Mouse (Mus musculus) stomach, embryonic 14.5 days (tissue): Measurements from ENCODE around the gene Hipk2. TPM values are rescaled to one million over a fixed set of nuclear protein-coding genes. Genes with fewer than 3 reads are reported as not detected.

Experiments used
- ATAC-seq: fragments of 200-750 bp; cut with Nextera tagmentation; 2 replicates; pipeline ENCODE4 v1.8.0; 2017; ENCODE audit warnings: low read depth, moderate TSS enrichment; ENCODE audit not compliant: insufficient number of reproducible peaks, insufficient read depth, low FRiP score
- H3K27ac ChIP-seq: fragments of 300-500 bp; sonication (generic); 2 replicates; pipeline ENCODE4 v1.5.1; 2014; ENCODE audit warnings: mild to moderate bottlenecking, low read length, moderate library complexity, mixed read lengths
- H3K27me3 ChIP-seq: fragments of 300-500 bp; sonication (generic); 2 replicates; pipeline ENCODE4 v1.6.1; 2014; ENCODE audit warnings: low read length, control low read depth, mixed read lengths; ENCODE audit not compliant: control insufficient read depth, insufficient read depth
- H3K36me3 ChIP-seq: fragments of 300-500 bp; sonication (generic); 2 replicates; pipeline ENCODE4 v1.6.1; 2014; ENCODE audit warnings: mild to moderate bottlenecking, control low read depth, low read length, moderate library complexity, mixed read lengths; ENCODE audit not compliant: control insufficient read depth, insufficient read depth
- H3K4me1 ChIP-seq: fragments of 300-500 bp; sonication (generic); 2 replicates; pipeline ENCODE4 v1.6.1; 2014; ENCODE audit warnings: low read length, control low read depth, mixed read lengths; ENCODE audit not compliant: control insufficient read depth, insufficient read depth
- H3K4me2 ChIP-seq: fragments of 300-500 bp; sonication (generic); replicated peaks from 2 replicates; pipeline ENCODE4 v1.6.1; 2014; ENCODE audit warnings: low read depth, low read length, control low read depth
- H3K4me3 ChIP-seq: fragments of 300-500 bp; sonication (generic); 2 replicates; pipeline ENCODE4 v1.5.1; 2014; ENCODE audit warnings: low read depth, low read length, control low read depth
- H3K9ac ChIP-seq: fragments of 300-500 bp; sonication (generic); replicated peaks from 2 replicates; pipeline ENCODE4 v1.6.1; 2014; ENCODE audit warnings: low read depth, mild to moderate bottlenecking, control low read depth, low read length, moderate library complexity, mixed read lengths
- H3K9me3 ChIP-seq: fragments of 300-500 bp; sonication (generic); 2 replicates; pipeline ENCODE4 v1.6.1; 2016; ENCODE audit warnings: low read depth, low read length, control low read depth; ENCODE audit not compliant: control insufficient read depth
- WGBS: fragments of 180-500 bp; shearing (Covaris S2); extraction: QIAGEN DNeasy Blood & Tissue Kit; methylation state at CpG from one replicate; pipeline ENCODE4 v1.1.7; 2014; 5-methylcytosine and 5-hydroxymethylcytosine counted together
- polyA plus RNA-seq: library from polyadenylated mRNA; unstranded; fragments of >200 nt; fragmentation: Nextera tagmentation; extraction: Ambion mirVana; gene quantifications from 2 replicates; pipeline ENCODE4 v1.2.1, GENCODE M21; 2014

Hipk2 gene
- polyA plus RNA-seq, result 31.8 and 34.3 TPM in 2 replicates

DNA sequence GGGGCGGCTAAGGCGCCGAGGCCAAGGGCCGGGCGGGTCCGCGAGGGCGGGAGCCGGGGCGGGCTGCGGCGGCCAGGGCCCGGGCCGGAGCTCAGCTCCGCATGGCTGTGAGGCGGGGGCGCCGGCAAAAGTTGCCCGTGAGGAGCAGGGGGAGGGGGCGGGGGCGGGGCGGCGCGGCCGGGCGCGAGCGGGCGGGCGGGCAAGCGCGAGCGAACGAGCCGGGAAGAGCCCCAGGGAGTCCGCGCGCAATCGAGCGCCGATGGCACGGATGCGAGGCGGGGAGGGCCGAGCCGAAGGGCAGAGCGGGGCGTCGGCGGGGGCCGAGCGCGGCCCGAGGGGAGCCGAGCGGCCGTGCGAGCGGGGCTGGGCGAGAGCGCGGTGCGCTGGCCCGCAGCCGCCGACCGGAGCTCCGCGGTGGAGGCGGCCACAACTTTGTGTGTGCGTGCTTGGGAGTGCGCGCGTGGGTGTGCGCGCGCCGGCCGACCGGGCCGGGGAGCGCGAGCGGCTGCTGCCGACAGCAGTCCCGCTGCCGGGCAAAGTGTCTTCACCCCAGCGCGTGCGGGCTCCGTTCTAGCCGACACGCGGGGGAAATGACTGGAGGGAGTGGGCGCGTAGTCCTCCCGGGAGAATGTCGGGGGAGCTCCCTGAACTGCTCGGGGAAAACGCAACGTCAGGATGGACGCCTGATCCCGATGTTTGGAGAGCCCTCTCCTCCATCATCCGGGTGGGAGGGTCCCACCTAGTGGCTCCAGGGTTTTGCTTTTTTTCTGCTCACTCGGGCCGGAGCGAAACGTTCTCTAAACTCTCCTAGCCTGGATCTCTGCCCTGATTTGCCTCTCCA is at the start of gene Hipk2:
Gene Hipk2 (minus strand): TSS at position 95 of the 841 bp plus-strand sequence.
- peak within 1 kb of the TSS; percentile 88 for H3K27ac ChIP-seq
- H3K9me3 ChIP-seq, result no peaks in the 10 kb centered on the region
- peak within 1 kb of the TSS; percentile 78 for H3K4me2 ChIP-seq
- H3K27me3 ChIP-seq, result no peaks in the 10 kb centered on the region
- H3K4me1 ChIP-seq, result peaks cover 28% of the 10 kb centered on the region
- no peaks in the 10 kb centered on the region; the same call in 1 of the 2 replicates for H3K36me3 ChIP-seq
- ATAC-seq, result peak; percentile 91
- peak within 1 kb of the TSS; percentile 67 for H3K4me3 ChIP-seq
- peak within 1 kb of the TSS; percentile 88 for H3K9ac ChIP-seq
- under 1% methylated on average over 81 of the region's 108 CpGs for WGBS

DNA sequence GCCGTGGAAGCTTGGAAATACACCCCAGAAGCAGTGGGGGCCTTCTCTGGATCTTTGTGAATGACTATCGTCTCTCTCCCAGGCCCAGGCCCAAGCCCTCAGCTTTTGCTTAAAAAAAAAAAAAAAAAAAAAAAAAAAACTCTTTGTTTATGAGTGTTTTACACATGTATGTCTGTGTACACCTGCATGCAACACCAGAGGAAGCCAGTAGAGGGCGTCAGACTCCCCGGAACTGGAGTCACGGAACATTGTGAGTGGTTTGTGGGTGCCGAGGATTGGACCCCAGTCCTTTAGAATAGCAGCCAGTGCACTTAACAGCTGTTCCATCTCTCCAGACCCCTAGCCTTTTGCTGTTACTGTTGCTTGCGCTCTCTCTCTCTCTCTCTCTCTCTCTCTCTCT is 49.8 kb upstream of the Hipk2 start:
- Histone ChIP-seq H3K4me1 (no peaks in the 10 kb centered on the region), H3K27me3 (no peaks in the 10 kb centered on the region), H3K9ac (no peak overlapping the region), H3K36me3 (no peaks in the 10 kb centered on the region), H3K4me3 (no peak overlapping the region), H3K27ac (no peak overlapping the region), H3K9me3 (no peaks in the 10 kb centered on the region), H3K4me2 (peak overlapping the region; percentile 13; the same call in 1 of the 2 replicates)
- no peak for ATAC-seq
- 72% methylated on average over 7 of the region's 7 CpGs for WGBS

DNA sequence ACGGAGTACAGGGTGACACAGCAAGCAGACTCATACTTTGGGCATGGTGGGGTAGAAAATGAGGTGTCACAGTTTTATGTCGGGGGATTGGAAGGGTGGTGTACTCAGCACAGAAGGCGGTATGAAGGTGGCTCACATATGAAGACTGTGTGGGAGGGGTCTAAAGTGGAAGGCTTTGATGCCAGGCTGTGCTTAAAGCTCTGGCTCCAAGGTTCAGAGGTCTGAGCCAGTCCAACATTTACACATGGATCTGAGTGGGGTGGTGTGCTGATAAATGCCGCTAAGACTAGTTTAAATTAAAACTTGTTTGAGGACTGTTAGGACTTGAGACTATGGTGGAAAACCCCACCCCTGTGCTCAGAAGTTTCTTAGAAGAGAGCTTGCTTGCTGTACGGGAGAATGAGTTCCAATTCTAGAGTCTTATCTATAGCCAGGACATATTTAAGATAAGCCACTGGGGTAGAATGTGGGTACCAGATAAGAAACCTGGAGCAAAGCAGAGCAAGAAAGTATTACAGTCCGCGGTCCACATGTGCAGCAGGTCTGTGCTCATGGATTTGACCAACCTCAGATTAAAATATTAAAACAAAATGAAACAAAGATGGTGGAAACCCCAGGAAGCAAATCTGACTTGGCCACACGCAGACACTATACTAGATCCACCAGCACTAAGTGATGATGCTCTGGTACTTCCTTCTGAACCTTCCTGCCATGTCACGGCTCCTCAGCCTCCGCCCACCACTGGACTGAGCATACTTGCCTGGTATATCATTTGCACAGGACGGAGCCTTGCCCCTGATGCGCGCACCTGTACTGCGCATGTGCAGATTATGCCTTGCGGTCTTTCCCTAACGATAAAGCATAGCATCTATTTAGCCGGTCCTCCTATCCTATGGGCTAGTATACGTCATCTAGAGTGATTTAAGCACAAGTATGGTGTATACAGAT is 48.2 kb upstream of the Hipk2 start:
- 79% methylated on average over 18 of the region's 18 CpGs for WGBS

DNA sequence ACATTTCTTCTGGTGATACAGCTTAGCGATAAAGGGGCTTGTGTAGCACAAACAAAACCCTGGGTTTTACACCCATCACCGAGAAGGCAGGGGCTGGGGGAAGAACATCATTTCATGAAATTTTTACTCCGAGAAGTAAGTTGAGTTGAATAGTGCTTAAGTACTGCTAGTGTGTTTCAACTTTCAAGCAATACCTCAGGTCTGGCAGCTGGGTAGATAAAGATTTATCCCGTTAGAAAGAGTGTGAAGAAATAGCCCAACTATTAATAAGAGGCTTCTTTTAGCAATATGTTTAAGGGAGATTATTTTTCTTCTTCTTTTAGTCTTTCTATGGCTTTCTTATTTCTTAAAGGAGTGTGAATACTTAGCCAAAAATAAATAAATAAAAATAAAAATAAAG is 47.5 kb upstream of the Hipk2 start:
- WGBS, result 78% methylated on average over 4 of the region's 4 CpGs
- ATAC-seq, result no peak
- no peak overlapping the region for H3K9ac ChIP-seq

More for the DNA sequence above, 48.2 kb upstream of the Hipk2 start:
- peak; percentile 75 for ATAC-seq
- H3K36me3 ChIP-seq, result no peaks in the 10 kb centered on the region
- H3K27me3 ChIP-seq, result no peaks in the 10 kb centered on the region
- no peaks in the 10 kb centered on the region for H3K9me3 ChIP-seq
- H3K4me3 ChIP-seq, result no peak overlapping the region
- H3K27ac ChIP-seq, result peak overlapping the region; percentile 39; the same call in 1 of the 2 replicates
- H3K4me2 ChIP-seq, result no peak overlapping the region
- no peak overlapping the region for H3K9ac ChIP-seq
- H3K4me1 ChIP-seq, result peaks cover 2% of the 10 kb centered on the region; the same call in 1 of the 2 replicates

DNA sequence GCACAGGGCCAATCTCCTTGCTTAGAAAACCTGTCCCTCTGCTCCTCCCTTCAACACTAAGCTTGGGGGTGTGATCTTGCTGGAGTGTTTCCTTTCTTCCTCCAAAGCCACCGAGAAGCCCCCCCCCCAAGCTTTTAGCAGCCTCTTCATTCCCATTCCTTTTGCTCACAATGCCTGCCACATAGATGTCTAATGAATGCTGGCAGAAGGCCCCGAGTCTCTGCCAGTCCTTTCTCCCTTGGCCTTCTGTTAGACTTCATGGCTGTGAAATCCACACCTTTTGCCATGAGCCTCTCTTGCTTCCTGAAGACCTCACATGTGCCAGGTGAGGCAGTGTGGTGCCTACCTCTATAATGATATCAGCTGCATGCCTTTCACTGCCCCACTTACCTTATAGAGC is 46.6 kb upstream of the Hipk2 start:
- no peak for ATAC-seq
- Histone ChIP-seq H3K27me3 (no peaks in the 10 kb centered on the region), H3K4me2 (no peak overlapping the region), H3K36me3 (no peaks in the 10 kb centered on the region), H3K27ac (peak overlapping the region; percentile 21; the same call in 1 of the 2 replicates), H3K9ac (no peak overlapping the region), H3K4me3 (no peak overlapping the region), H3K9me3 (no peaks in the 10 kb centered on the region), H3K4me1 (peaks cover 3% of the 10 kb centered on the region; the same call in 1 of the 2 replicates)
- WGBS, result 44% methylated on average over 2 of the region's 2 CpGs

More for the DNA sequence above, 47.5 kb upstream of the Hipk2 start:
- Histone ChIP-seq H3K9me3 (no peaks in the 10 kb centered on the region), H3K4me3 (no peak overlapping the region), H3K4me2 (no peak overlapping the region), H3K4me1 (peaks cover 2% of the 10 kb centered on the region; the same call in 1 of the 2 replicates), H3K36me3 (no peaks in the 10 kb centered on the region), H3K27me3 (no peaks in the 10 kb centered on the region), H3K27ac (peak overlapping the region; percentile 13; the same call in 1 of the 2 replicates)

DNA sequence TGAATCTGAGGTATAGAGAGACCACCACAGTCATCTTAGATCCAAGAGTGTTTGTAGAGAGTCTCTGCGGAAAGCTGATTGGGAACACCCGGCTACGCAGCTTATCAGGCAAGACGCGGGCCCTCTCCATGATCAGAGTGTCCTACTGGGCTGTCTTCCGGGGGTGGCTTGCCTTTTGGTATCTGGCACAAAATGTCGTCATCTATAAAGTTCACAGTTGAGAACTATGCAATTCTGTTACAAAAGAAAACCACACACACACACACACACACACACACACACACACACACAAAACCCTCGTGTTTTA is 45.8 kb upstream of the Hipk2 start:
- H3K9me3 ChIP-seq, result no peaks in the 10 kb centered on the region
- H3K36me3 ChIP-seq, result no peaks in the 10 kb centered on the region
- no peak overlapping the region for H3K9ac ChIP-seq
- H3K27ac ChIP-seq, result no peak overlapping the region; the same call in 1 of the 2 replicates
- H3K4me2 ChIP-seq, result no peak overlapping the region
- H3K4me3 ChIP-seq, result no peak overlapping the region
- H3K4me1 ChIP-seq, result peaks cover 5% of the 10 kb centered on the region; the same call in 1 of the 2 replicates
- no peak for ATAC-seq
- no peaks in the 10 kb centered on the region for H3K27me3 ChIP-seq
- 86% methylated on average over 8 of the region's 8 CpGs for WGBS

DNA sequence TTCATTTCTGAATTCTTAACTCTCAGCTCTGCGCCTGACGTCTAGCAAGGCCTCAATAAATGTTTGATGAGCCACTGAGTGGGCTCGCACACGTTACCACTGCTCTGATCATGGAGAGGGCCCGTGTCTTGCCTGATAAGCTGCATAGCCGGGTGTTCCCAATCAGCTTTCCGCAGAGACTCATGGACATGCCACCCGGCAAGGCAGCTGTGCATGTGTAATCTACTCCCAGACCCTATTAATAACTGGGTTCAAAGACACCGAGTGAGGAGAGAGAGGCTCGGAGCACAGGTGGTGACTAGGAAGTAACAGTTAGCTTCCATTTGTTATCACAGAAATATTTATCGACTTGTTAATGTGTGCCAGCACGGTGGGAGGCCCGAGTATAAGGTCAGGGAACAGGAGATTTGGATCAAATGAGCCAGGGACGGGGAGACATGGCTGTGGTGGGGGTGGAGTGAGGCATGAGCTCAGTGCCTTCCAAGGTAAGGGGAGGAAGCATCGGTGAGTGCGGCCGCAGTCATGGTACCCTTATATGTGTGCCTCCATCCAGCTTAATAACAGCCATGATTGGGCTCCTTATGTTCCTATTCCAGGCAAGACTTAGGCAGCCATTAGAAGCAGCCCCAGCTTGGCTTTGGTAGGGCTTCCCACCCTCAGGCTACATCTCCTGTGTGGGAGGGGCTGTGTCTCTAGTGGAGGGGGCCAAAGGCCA is 45.3 kb upstream of the Hipk2 start:
- ATAC-seq, result peak; percentile 72
- Histone ChIP-seq H3K27me3 (no peaks in the 10 kb centered on the region), H3K4me2 (no peak overlapping the region), H3K4me3 (no peak overlapping the region), H3K27ac (peak overlapping the region; percentile 74; the same call in 1 of the 2 replicates), H3K4me1 (peaks cover 5% of the 10 kb centered on the region; the same call in 1 of the 2 replicates), H3K36me3 (no peaks in the 10 kb centered on the region), H3K9me3 (no peaks in the 10 kb centered on the region), H3K9ac (no peak overlapping the region)
- 39% methylated on average over 17 of the region's 17 CpGs for WGBS
